Mouse (Mus musculus): ENCODE data around the gene Mef2b. TPM values are rescaled to one million over a fixed set of nuclear protein-coding genes. Genes with fewer than 3 reads are reported as not detected.

Gene Mef2b
- polyA plus RNA-seq, 2 experiments, result 0.04 TPM; not detected in 1

DNA sequence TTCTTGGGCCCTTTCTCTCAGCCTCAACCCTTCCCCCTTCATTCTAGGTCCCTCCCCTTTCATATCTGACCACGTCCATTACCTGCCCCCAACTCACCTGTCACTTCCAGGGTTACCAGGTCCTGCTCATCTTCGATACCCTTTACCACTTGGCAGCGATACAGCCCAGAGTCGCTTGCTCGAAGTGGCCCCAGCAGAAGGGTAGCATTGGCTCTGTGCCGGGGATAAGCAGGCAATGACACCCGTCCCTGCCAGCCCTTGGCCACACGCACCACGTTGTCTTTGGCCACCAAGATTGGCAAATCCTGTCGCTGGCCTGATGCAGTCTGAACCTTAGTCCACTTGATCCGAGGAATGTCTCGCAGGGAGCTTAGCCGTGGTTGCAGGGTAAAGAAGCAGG, 24.6 kb upstream of the Mef2b start:
- Histone ChIP-seq H3K4me2 (ENCODE audit: low read depth) (no peak overlapping the region), H3K27me3 (ENCODE audit: control insufficient read depth, insufficient read depth, low read length) (peaks cover 81% of the 10 kb centered on the region), H3K9ac (replicated peaks) (no peak overlapping the region), H3K9me3 (ENCODE audit: control insufficient read depth, low read length) (no peaks in the 10 kb centered on the region), H3K36me3 (replicated peaks; ENCODE audit: control insufficient read depth, insufficient read depth, low read depth) (no peaks in the 10 kb centered on the region), H3K27ac (no peak overlapping the region), H3K4me1 (replicated peaks; ENCODE audit: control insufficient read depth in 2 of 2, insufficient read depth in 2 of 2, low read length in 1 of 2) (no peaks in the 10 kb centered on the region), H3K4me3 (ENCODE audit: insufficient read depth in 1 of 2, low read depth in 2 of 2, low read length in 2 of 2) (no peak overlapping the region)
- TF ChIP-seq EP300 (IDR thresholded peaks at IDR 0.05; ENCODE audit: low read depth) (no peak), CTCF (IDR thresholded peaks at IDR 0.05; ENCODE audit: low read depth) (no peak)
- WGBS (ENCODE audit: insufficient replicate concordance), result 50% methylated on average over 13 of the region's 13 CpGs
- ATAC-seq (ENCODE audit: insufficient read depth) (no peak), DNase-seq (ENCODE audit: low read depth in 3 of 3, low spot score in 3 of 3) (no peak)

DNA sequence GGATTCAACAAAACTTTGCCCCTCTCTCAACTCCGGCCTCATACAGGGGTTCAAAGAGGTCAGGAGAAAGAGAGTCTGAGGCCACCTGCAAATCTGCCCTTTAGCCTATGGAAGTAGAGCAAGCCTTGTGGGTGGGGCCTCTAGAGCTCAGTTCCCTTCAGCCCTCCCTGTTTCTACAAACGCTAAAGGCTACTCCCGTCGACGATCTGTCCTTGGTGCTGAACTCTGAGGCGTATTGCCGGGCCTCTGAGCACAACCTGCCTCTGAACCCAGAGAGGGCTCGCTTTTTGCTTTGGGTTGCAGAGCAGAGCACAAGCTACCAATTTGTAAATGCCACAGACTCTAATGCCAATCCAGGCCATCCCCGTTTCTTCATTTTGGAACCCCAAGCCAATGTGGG, 21.9 kb upstream of the Mef2b start:
- ATAC-seq (ENCODE audit: insufficient read depth) (no peak), DNase-seq (ENCODE audit: low read depth in 3 of 3, low spot score in 3 of 3) (peak; percentile 43 to 48 (median 45))
- no peak overlapping the region for H3K27ac ChIP-seq
- no peaks in the 10 kb centered on the region for H3K4me1 ChIP-seq (replicated peaks; ENCODE audit: control insufficient read depth in 2 of 2, insufficient read depth in 2 of 2, low read length in 1 of 2)
- H3K27me3 ChIP-seq (ENCODE audit: control insufficient read depth, insufficient read depth, low read length), result peaks cover 64% of the 10 kb centered on the region
- no peaks in the 10 kb centered on the region for H3K9me3 ChIP-seq (ENCODE audit: control insufficient read depth, low read length)
- TF ChIP-seq CTCF (IDR thresholded peaks at IDR 0.05; ENCODE audit: low read depth) (no peak), EP300 (IDR thresholded peaks at IDR 0.05; ENCODE audit: low read depth) (no peak)
- H3K4me2 ChIP-seq (ENCODE audit: low read depth), result no peak overlapping the region
- no peak overlapping the region for H3K4me3 ChIP-seq (ENCODE audit: insufficient read depth in 1 of 2, low read depth in 2 of 2, low read length in 2 of 2)
- H3K9ac ChIP-seq (replicated peaks), result no peak overlapping the region
- WGBS (ENCODE audit: insufficient replicate concordance), result 4% methylated on average over 9 of the region's 9 CpGs
- no peaks in the 10 kb centered on the region for H3K36me3 ChIP-seq (replicated peaks; ENCODE audit: control insufficient read depth, insufficient read depth, low read depth)

DNA sequence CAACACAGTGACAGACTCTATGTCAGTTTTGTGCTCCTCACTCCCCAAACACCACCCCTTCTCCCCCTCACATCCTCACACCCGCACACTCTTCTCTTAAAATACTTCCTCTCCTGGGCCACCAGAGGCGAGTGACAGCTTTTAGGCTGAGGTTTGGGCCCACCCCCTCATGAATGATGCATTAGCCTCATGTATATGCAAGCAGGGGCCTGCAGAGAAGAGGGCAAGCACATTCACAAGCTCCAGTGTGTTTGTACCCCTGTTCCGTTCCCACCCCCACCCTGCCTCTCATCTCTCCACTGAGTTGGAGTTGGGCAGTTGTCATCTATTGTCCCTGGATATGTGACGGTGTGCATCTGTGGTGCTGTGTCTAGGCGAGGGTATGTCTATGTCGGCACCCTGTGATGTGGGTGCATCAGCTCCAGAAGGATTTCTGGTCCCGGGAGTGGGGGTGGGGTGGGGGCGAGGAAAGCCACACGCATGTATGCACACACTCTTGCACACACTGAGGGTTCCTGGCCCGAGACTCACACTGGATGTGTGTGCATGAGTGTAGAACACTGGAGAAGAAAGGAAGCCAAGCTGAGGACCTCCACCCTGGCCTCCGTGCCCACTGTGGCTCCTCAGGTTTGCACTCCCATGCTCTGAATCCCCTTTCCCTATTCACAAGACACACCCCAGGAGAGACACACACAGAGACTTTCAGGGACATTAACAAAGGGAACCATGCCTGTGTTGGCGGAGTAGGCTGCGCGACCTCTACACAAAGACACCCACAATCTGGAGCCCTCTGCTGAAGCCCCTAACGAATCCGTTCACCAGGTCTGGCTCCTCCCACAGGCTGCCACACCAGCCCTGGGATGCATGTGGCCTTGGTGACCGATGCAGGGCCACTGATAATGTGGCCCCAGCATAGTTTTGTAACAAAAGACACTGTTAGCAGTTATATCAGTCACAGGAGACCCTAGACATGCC, 20.5 kb upstream of the Mef2b start:
- Histone ChIP-seq H3K4me3 (ENCODE audit: insufficient read depth in 1 of 2, low read depth in 2 of 2, low read length in 2 of 2) (no peak overlapping the region), H3K36me3 (replicated peaks; ENCODE audit: control insufficient read depth, insufficient read depth, low read depth) (no peaks in the 10 kb centered on the region), H3K4me1 (replicated peaks; ENCODE audit: control insufficient read depth in 2 of 2, insufficient read depth in 2 of 2, low read length in 1 of 2) (no peaks in the 10 kb centered on the region), H3K9me3 (ENCODE audit: control insufficient read depth, low read length) (no peaks in the 10 kb centered on the region), H3K27ac (no peak overlapping the region), H3K4me2 (ENCODE audit: low read depth) (no peak overlapping the region), H3K27me3 (ENCODE audit: control insufficient read depth, insufficient read depth, low read length) (peaks cover 51% of the 10 kb centered on the region), H3K9ac (replicated peaks) (no peak overlapping the region)
- 17% methylated on average over 17 of the region's 17 CpGs for WGBS (ENCODE audit: insufficient replicate concordance)
- TF ChIP-seq EP300 (IDR thresholded peaks at IDR 0.05; ENCODE audit: low read depth) (no peak), CTCF (IDR thresholded peaks at IDR 0.05; ENCODE audit: low read depth) (no peak)
- DNase-seq (ENCODE audit: low read depth in 3 of 3, low spot score in 3 of 3) (no peak), ATAC-seq (ENCODE audit: insufficient read depth) (no peak)

DNA sequence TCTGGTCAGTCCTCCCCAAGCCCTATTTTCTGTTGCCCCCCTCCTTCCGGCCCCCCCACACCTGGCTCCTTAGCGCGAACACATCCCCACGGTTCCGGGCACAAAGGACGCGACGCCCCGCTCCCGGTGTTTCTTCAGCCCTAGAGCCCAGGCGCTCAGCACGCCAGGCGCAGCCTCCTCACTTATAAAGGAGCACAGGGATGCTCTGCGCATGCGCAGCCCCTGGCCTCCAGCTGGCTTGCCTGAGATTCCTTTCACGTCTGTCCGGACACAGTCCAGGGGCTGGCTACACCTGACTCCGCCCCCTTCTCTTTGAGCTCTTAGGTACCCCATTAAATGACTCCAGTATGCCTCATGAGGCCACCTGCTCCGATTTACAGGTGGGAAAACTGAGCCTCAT, 18.8 kb upstream of the Mef2b start, which contains the start of gene Ncan:
Gene Ncan, minus strand, starts transcription at position 207 of the 400 bp plus-strand sequence.
- Histone ChIP-seq H3K9me3 (ENCODE audit: control insufficient read depth, low read length) (no peaks in the 10 kb centered on the region), H3K4me2 (ENCODE audit: low read depth) (no peak within 1 kb of the TSS), H3K27ac (no peak within 1 kb of the TSS), H3K27me3 (ENCODE audit: control insufficient read depth, insufficient read depth, low read length) (peaks cover 36% of the 10 kb centered on the region), H3K4me3 (ENCODE audit: insufficient read depth in 1 of 2, low read depth in 2 of 2, low read length in 2 of 2) (no peak within 1 kb of the TSS), H3K9ac (replicated peaks) (no peak within 1 kb of the TSS), H3K4me1 (replicated peaks; ENCODE audit: control insufficient read depth in 2 of 2, insufficient read depth in 2 of 2, low read length in 1 of 2) (no peaks in the 10 kb centered on the region), H3K36me3 (replicated peaks; ENCODE audit: control insufficient read depth, insufficient read depth, low read depth) (no peaks in the 10 kb centered on the region)
- no peak for ATAC-seq (ENCODE audit: insufficient read depth)
- DNase-seq (ENCODE audit: low read depth in 3 of 3, low spot score in 3 of 3), result no peak
- 5% methylated on average over 19 of the region's 19 CpGs for WGBS (ENCODE audit: insufficient replicate concordance)
- TF ChIP-seq EP300 (IDR thresholded peaks at IDR 0.05; ENCODE audit: low read depth), result no peak
- no peak for TF ChIP-seq CTCF (IDR thresholded peaks at IDR 0.05; ENCODE audit: low read depth)

DNA sequence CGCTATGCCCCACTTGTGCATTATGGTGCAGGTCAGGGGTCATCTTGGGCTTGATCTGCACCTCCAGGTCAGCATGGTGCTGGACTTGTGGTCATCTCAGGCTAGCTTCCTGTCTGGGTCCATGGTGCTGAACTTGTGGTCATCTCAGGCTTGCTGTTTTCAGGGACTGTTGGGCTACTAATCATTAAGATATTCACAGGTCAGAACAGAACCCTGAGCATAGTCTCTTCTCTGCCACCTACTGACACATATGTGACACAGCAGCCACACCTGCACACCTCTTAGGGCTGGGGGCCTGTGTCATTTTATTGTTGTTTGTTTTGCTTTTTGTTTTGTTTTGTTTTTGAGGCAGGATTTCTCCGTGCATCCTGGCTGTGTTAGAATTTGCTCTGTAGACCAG, 16.6 kb upstream of the Mef2b start:
- ATAC-seq (ENCODE audit: insufficient read depth), result no peak

More for the DNA sequence above, 16.6 kb upstream of the Mef2b start:
- peak; percentile 65 for TF ChIP-seq CTCF (IDR thresholded peaks at IDR 0.05; ENCODE audit: low read depth)
- TF ChIP-seq EP300 (IDR thresholded peaks at IDR 0.05; ENCODE audit: low read depth), result no peak
- no peak overlapping the region for H3K27ac ChIP-seq
- H3K4me1 ChIP-seq (replicated peaks; ENCODE audit: control insufficient read depth in 2 of 2, insufficient read depth in 2 of 2, low read length in 1 of 2), result no peaks in the 10 kb centered on the region
- peaks cover 30% of the 10 kb centered on the region for H3K27me3 ChIP-seq (ENCODE audit: control insufficient read depth, insufficient read depth, low read length)
- WGBS (ENCODE audit: insufficient replicate concordance), result 41% methylated on average over 2 of the region's 2 CpGs
- no peak overlapping the region for H3K4me2 ChIP-seq (ENCODE audit: low read depth)
- H3K9me3 ChIP-seq (ENCODE audit: control insufficient read depth, low read length), result no peaks in the 10 kb centered on the region
- H3K4me3 ChIP-seq (ENCODE audit: insufficient read depth in 1 of 2, low read depth in 2 of 2, low read length in 2 of 2), result no peak overlapping the region
- DNase-seq (ENCODE audit: low read depth in 3 of 3, low spot score in 3 of 3), result no peak
- H3K9ac ChIP-seq (replicated peaks), result no peak overlapping the region
- no peaks in the 10 kb centered on the region for H3K36me3 ChIP-seq (replicated peaks; ENCODE audit: control insufficient read depth, insufficient read depth, low read depth)

Data from liver, embryonic 14.5 days (tissue).